Mouse (Mus musculus) gastrocnemius, adult 8-10 months (tissue): ENCODE results near the gene Nptxr. TPM values are rescaled to one million over a fixed set of nuclear protein-coding genes. Genes with fewer than 3 reads are reported as not detected.
"Not testable (repeated sequence)": the region's sequence is repeated elsewhere in the genome, so short reads cannot be mapped to it uniquely, and the experiment has no call there.

Experiments
- DNase-seq, 2 experiments: peaks; one replicate each; pipeline ENCODE4 v3.0.0; 2022; ENCODE audit warnings: low spot score in 2 of 2
- total RNA-seq, 4 experiments: library from RNA; stranded (reverse); gene quantifications; 2 replicates each; pipeline ENCODE4 v1.2.4; 2022

Gene Nptxr
- total RNA-seq, 4 experiments from 2014 or later, result 0.39 to 0.99 (median 0.64) TPM

DNA sequence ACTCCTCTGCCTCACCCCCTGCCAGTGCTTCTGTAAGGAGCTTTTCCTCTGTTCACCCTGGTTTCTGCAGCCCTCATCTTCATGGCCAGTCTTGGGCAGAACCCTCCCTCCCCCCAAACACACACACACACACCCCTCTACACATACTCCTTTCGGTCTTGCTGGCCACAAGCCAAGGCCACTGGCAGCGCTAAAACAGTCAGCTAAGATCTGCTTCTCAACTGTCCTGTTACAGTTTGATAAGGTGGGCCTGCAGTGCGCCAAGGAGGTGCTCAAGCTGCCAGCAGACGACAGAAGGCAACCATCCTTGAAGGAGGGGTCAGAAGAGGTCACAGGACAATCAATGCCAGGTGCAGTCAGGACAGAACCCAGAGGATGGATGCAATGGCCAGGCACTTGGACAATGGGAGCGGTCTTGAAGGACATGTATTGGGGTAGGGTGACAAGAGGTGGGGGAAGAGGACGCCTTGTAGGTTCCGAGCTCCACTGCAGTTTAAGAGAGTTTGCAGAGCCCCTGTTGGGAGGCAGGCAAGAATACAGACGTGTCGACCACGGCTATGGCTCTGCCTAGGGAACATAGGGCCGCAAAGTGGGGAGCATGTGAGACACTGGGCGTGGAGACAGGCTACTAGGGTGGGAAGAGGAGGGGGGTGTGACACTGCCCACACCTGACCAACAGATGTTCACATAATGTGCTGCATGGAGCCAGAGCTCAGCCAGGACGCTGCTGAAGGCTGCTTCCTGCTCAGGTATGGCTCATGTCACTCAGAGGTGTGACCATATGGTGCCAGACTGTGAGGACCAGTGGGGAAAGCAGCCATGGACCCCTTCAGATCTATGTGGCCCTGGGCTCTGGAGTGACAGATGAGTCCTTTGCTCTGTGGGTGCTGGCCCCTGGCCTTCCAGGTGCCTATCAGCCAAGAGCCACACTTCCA, 18.0 kb upstream of the Nptxr start:
- no peak for DNase-seq

GRCm38 (mm10) chr15:79818325-79818724, 13.8 kb upstream of the Nptxr start:
- DNase-seq, result no peak

- DNase-seq, result no peak
Observed at GRCm38 (mm10) chr15:79813666-79814258, 9.2 kb upstream of the Nptxr start.

DNA sequence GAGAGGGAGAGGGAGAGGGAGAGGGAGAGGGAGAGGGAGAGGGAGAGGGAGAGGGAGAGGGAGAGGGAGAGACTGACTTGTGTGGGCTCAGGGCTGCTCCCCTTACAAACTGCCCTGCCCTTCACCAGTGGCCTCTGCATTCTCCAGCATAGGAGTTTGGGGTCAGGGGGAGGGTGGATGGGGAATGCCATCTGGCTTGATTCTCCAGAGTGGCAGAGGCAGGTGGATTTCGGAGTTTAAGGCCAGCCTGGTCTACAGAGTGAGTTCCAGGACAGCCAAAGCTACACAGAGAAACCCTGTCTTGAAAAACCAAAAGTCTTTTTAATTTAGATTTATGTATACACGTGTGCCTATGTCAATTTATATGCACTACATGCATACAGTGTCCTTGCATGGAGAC, 8.3 kb upstream of the Nptxr start:
- DNase-seq, result not testable (repeated sequence)

- no peak for DNase-seq
Observed at GRCm38 (mm10) chr15:79810997-79811396, 6.4 kb upstream of the Nptxr start.

DNA sequence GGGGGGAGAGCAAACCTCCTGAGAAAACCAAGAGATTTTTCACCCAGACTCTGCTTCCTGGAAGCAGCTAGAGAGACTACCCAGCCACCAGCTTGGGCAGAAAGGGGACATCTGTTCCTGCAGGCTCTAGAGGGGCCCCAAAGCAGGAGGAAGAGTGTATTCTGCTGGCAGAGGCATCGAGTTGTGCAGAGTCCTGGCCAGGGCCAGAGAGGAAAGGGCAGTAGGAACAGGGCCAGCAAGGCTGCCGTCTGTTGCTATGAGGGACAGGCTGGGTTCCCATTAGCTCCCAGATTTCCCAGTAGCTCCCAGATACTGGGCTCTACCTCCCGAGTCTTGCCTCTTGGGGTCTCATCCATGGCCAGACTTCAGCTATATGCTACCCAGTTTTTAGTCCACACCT, 5.5 kb upstream of the Nptxr start:
- no peak for DNase-seq

DNA sequence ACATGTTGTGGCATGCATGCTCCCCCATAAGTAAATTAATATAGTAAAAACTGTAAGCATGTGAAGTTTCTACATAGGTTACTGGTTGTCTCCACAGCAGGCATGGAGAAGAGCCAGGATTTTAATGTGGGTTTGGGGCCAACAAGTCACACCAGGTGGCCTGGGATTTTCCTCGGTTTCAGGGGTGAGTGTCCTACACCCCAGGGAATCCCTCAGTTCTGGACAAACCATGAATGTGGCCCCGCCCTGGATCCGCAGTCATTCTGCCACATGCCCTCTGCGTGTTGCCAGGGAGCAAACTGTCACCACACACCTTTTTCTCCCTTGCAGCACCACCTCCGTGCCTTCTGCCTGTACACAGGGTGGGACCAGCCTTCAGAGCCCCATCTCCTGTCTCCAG, 4.1 kb upstream of the Nptxr start:
- no peak for DNase-seq

DNA sequence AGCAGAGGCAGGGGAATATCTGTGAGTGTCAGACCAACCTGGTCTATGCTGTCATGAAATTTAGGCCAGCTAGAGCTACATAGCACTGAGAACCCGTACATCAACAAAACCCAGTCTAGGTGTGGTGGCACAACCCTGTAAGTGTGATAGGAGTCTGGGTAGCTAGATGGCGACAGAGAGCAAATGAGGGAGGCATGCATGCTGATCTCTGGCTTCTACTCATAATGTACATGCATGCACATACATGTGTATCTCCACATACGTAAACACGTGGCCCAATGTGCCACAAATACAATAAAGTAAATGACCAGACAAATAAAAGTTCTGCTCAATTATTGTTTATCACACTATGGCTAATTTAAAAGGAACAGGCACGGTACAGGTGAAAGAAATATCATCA, 3.5 kb upstream of the Nptxr start:
- DNase-seq, result no peak

- DNase-seq, result no peak
Observed at GRCm38 (mm10) chr15:79807050-79807449, 2.5 kb upstream of the Nptxr start.

- DNase-seq, result no peak
Observed at GRCm38 (mm10) chr15:79805246-79805645, 680 bp upstream of the Nptxr start.

DNA sequence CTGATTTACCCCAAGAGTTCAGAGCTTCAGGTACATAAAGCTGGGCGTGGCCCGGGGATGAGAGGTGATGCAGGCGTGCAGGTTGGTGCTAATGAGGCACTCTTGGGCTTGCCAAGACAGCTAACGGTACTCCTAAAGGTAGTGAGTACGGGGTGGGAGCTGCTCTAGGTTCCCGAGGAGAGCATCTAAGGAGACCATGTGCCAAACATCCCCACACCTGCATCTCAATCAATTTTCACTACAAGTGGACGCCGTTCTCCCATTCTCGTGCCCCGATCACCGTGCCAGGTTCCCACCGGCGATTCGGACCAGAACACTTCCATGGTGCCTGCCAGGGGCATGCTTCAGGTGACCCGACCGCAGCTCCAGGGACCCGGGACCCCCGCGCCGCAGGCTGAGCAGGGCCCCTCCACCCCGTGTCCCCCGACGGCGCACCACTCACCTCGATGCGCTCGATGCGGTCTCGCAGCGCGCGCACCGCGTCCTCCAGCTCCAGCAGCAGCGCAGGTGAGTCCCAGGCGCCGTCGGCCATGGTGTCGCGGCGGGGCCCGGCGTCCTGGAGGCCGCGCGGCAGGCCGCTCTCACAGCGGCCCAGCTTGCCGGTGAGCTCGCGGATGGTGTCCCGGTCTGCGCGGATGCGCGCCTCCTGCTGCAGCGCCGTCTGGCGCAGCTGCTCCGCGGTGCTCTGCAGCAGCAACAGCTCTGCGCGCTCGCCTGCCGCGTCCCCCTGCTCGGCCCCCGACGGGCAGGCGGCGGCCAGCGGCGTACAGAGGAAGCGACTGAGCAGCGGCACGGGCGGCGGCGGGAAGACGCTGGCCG, 824 bp downstream of the Nptxr start:
- no peak for DNase-seq

GRCm38 (mm10) chr15:79802304-79802703, 2.3 kb downstream of the Nptxr start:
- no peak for DNase-seq

GRCm38 (mm10) chr15:79801646-79802045, 2.9 kb downstream of the Nptxr start:
- no peak for DNase-seq

DNA sequence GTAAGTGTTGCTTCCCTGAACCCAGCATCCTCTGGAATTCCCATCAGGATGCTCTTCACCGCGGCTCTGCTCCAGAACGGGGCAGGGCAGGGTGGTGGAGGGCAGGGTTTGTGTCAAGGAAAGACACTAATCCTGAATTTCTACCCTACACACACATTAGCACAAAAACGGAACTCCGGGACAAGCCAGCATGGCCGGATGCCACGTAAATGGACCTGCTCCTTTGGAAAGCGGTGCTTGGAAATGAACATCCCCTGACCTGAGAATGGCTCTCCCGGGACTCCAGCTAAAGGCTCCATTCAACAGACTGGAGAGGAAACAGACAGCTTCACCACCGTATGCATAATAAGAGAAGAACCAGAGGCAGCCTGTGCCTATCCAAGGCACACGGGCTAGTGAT, 3.9 kb downstream of the Nptxr start:
- no peak for DNase-seq

DNA sequence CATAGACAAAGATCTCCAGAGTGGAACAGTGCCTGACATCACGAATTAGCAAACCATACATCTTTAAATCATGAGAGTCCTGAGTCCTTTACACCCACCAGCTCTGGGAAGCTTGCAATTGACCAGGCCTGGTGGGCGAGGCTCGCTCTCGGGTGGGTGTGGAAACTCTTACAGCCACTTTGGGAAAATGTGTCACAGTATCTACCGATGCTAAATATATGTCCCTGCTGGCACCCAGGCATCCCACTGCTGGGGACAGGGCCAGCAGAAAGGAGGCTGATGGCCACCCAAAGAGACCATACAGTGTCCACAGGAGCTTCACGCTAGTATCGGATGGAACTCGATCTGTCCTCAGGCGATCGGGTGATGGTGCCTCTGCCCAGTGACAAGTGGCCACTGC, 6.0 kb downstream of the Nptxr start:
- no peak for DNase-seq

DNA sequence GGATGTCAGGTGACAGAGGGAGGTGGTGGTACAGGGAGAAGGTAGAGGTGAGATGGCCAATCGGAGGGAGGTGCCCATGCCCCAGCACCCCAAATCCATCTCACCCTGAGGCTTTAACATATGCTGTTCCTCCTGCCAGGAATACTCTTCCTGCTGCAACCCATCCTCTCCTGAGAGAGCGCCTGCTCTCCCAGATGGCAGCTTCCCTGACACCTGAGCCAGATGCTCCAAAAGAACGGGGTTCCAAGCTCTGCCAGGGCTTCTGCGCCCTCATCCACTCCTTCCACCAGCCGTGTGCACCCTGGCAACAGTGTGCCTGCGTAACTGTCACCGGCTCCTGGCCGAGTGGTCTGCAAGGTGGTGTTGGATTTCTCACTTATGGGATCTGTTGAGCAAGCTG, 6.9 kb downstream of the Nptxr start:
- no peak for DNase-seq

- DNase-seq, result no peak
Observed at GRCm38 (mm10) chr15:79797096-79797495, 7.5 kb downstream of the Nptxr start.

GRCm38 (mm10) chr15:79796256-79796655, 8.3 kb downstream of the Nptxr start:
- no peak for DNase-seq

- DNase-seq, result no peak
Observed at GRCm38 (mm10) chr15:79794173-79794572, 10.4 kb downstream of the Nptxr start.

- no peak for DNase-seq
Observed at GRCm38 (mm10) chr15:79793076-79793475, 11.5 kb downstream of the Nptxr start.

GRCm38 (mm10) chr15:79792455-79792854, 12.1 kb downstream of the Nptxr start:
- DNase-seq, result no peak

GRCm38 (mm10) chr15:79791502-79791901, 13.1 kb downstream of the Nptxr start:
- no peak for DNase-seq
